Mouse (Mus musculus): ENCODE measurements around the gene Chmp2b. TPM values are rescaled to one million over a fixed set of nuclear protein-coding genes. Genes with fewer than 3 reads are reported as not detected.

Gene Chmp2b
- 62.1 TPM for polyA plus RNA-seq (2014; fragmentation: Illumina TruSeq; extraction: RNeasy Lipid Tissue Mini Kit (QIAGEN cat#74804); ENCODE audit: insufficient read depth, low read depth, low replicate concordance)

DNA sequence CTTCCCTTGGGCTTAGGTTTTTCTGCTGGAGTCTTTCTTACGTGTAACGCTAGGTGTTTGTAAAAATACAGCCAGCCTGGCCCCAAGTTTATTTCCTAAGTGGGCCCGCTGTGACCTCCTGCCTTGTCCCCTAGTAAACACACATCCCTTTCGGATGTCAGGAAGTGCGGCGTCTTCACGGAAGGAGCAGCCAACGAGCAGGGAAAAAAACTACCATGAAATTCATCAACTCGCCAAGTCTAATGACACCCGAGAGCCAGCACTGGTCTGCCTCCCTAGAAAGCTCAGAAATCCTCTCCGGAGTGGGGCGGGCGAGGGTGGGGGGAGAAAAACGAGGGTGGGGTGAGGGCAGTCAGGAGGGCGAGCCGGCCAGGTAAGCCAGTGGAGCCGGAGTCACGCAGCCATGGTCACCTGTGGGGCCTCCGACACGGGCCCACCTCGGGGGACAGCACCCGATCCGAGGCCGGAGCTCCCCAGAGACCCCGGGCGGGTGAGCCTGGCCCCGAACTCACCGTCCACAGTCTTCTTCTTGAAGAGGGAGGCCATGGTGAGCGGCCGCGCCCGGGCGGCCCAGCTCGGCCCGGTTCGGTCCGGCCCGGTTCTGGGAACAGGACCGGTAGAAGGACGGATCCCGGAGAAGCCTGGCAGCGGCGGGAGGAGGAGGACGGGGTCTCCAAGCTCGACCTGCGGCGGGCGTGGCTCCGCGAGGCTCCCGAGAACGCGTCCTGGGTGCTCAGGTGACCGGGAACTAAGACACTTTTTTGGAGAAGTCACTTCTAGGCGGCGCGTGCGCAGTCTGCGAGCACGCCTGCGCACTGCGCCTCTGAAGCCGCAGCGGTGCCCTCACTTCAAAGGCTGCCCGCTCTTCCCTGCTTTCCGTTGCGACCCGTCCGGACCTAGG lies at the start of gene Chmp2b:
Chmp2b (minus strand) TSS at position 764 of the 901 bp plus-strand sequence.

GRCm38 (mm10) chr16:65520211-65520610 lies 42.3 kb downstream of the Chmp2b start, which contains the start of gene Pou1f1:
Gene Pou1f1, plus strand, starts transcription at chr16:65520511.

Other genes with a start within 250 kb of the Chmp2b start
- not detected for gene Pou1f1, start 42.2 kb downstream of the Chmp2b start, polyA plus RNA-seq (2014; fragmentation: Illumina TruSeq; extraction: RNeasy Lipid Tissue Mini Kit (QIAGEN cat#74804); ENCODE audit: insufficient read depth, low read depth, low replicate concordance)